Mouse (Mus musculus): ENCODE measurements around the gene Ubac2.

- TF ChIP-seq CHD2 (IDR thresholded peaks at IDR 0.05; ENCODE audit: low read length) = no peak
- no peak; the same call in 1 of the 2 replicates for TF ChIP-seq TCF12 (IDR thresholded peaks at IDR 0.05; ENCODE audit: low read depth, low read length)
- TF ChIP-seq CTCF (conservative IDR thresholded peaks at IDR 0.05 in 1 of 2, IDR thresholded peaks at IDR 0.05 in 1 of 2; ENCODE audit: low read depth in 2 of 2, low read length in 2 of 2) = no peak
- TF ChIP-seq USF1 (IDR thresholded peaks at IDR 0.05; ENCODE audit: low read depth, low read length) = no peak
- peak; percentile 48; the same call in 1 of the 2 replicates for TF ChIP-seq IRF4 (IDR thresholded peaks at IDR 0.05; ENCODE audit: low read depth, low read length)
- TF ChIP-seq HCFC1 (IDR thresholded peaks at IDR 0.05; ENCODE audit: low read depth, low read length) = no peak
- no peak for TF ChIP-seq SMC3 (IDR thresholded peaks at IDR 0.05; ENCODE audit: low read depth, low read length)
- no peak for TF ChIP-seq CHD1 (IDR thresholded peaks at IDR 0.05; ENCODE audit: low read depth, low read length)
- no peak for TF ChIP-seq KAT2A (IDR thresholded peaks at IDR 0.05; ENCODE audit: insufficient replicate concordance, low read length)
- TF ChIP-seq POLR2A (IDR thresholded peaks at IDR 0.05; ENCODE audit: low read depth, low read length) = no peak
- TF ChIP-seq MAFK (IDR thresholded peaks at IDR 0.05; ENCODE audit: insufficient replicate concordance, low read length) = no peak
Observed at GRCm38 (mm10) chr14:122056871-122057270, 178.5 kb downstream of the Ubac2 start.

Data from CH12.LX (cell line).